Mouse (Mus musculus) cerebellum, adult 9-10 months (tissue): ENCODE measurements around the gene Muc1.

Experiments used
- DNase-seq: peaks from one replicate; pipeline ENCODE4 v3.0.0; 2022

The Muc1 gene

DNA sequence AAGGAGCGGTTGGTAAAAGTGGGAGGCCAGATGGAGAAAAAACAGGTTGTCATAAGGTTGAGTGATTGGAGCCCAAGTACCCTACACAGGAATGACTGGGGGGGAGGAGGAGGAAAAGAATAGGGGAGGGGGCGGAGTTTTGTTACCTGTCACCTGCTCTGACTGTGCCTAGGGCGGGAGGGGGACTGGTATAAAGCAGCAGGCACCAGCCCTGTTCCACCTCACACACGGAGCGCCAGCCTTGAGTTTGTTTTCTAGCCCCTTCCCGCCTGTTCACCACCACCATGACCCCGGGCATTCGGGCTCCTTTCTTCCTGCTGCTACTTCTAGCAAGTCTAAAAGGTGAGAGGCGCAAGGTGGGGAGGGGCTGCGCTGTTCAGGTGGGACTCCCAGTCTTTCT is at the start of gene Muc1:
TSS of gene Muc1 (plus strand) at position 222 of the 400 bp plus-strand sequence.
- DNase-seq: no peak

DNA sequence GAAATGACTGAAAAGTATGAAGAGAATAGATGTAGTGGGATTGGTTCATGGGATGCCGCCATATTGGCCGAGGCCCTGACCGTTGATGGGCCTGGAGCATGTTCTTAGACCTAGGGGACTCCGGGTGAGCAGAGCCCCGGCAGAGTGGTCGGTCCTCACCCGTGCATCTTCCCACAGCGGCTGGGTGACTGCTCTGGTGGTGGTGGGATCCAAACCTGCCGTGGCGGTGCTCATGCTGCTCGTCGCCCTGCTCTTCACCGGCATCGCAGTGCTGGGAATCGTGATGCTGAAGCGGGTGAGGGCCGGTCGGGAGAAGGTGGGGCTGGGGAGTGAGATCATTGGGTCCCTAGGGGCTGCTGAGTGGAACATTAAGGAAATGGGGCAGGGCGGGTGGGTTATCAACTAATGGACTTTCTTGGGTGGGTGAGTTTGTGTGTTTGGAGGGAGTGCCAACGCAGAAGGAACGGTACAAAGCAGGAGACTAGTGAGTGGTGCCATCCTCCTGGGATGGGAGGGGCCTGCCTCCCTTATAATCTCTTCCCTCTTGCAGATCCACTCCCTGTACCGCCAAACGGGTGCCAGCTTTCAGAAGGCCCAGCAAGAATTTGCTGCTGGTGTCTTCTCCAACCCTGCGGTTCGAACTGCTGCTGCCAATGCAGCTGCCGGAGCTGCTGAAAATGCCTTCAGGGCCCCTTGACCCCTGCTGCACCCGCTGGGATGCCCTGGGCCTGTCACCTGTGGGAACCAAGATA is 46.9 kb upstream of the Muc1 start:
- DNase-seq: peak; percentile 57

DNA sequence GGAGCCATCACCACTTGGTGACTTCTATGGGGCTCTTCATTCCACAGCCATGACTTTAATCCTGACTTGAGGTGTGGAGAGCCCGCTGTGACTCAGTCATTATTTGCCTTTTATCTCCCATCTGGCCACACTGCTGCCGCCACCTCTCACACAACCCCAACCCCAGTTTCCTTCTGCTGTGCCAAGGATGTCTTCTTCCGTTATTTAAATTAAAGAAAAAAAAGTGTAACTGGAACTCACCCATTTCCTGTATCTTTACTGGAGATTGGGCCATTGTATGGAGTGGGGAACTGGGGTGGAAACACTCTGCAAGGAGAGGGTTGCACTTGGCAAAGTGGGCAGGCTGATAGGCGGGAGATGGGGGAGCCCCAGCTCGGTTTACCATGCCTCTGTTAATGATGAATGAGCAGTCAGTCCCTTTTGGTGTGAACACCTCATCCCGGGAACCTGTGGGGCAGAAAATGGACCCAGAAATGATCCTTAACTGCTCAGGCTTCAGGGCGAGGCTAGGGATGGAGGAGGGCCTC is 46.3 kb upstream of the Muc1 start:
- DNase-seq: no peak

DNA sequence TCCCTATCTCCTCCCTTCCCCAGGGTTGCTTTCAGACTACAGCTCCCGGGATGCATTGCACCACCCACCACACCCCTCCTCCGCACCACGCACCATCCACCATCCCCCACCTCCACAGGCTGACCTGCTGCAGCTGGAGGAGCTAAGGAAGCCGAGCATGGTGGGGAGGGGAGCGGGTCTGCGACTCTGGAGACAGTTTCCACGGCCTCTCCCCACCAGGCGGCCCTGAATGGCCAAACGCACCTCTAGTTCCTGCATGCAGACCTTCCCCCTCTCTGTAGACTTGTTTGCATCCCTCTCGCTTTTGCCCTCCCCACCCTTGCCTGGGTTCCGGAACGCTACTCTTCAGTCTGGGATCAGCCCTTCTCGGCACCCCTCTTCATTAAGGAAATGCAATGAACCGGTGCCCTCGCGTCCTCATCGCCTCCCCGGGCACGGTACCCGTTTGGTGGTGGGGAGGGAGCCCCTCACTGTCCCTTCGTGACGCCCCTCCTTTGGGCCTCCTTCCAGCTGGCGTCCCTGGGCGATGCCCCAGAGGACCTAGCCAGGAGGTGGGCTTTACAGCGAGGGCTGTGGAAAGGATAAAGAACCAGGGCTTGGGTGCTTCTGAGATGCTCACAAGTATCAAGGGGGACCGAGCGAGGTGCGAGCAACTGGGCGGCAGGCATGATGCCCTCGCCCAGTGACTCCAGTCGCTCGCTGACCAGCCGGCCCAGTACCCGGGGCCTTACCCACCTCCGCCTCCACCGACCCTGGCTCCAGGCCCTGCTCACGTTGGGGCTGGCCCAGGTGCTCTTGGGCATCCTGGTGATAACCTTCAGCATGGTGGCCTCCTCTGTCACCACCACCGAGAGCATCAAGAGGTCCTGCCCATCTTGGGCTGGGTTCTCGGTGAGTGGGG is 45.5 kb upstream of the Muc1 start, which contains the start of gene Fam189b:
TSS of gene Fam189b (plus strand) at position 86 of the 901 bp plus-strand sequence.
- peak; percentile 92 for DNase-seq

DNA sequence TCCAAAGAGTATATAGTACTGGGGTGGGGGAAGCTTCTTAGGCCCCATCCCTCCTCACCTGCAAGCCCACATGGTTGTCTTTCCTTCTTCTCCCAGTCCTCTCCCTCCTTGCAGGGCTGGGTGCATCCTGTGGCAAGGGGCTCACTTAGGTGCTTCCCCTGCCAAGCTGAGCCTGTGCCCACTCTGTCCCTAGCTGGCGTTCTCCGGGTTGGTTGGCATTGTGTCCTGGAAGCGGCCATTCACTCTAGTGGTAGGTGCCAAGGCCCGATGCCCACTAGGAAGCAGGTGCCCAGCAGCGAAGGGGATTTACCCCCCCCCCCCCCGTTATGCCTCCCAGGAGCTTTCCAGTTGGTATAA is 44.9 kb upstream of the Muc1 start:
- peak; percentile 52 for DNase-seq

DNA sequence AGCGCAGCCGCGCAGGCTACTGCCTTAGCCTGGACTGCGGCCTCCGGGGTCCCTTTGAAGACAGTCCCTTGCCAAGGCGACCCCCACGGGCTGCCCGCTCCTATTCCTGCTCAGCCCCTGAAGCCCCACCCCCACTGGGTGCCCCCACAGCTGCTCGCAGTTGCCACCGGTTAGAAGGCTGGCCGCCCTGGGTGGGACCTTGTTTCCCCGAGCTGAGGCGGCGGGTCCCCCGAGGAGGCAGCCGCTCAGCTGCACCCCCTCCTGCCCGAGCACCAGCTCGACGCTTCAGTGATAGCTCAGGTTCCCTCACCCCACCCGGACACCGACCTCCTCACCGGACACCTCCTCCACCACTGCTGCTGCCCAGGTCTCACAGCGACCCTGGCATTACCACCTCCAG is 41.7 kb upstream of the Muc1 start:
- no peak for DNase-seq

DNA sequence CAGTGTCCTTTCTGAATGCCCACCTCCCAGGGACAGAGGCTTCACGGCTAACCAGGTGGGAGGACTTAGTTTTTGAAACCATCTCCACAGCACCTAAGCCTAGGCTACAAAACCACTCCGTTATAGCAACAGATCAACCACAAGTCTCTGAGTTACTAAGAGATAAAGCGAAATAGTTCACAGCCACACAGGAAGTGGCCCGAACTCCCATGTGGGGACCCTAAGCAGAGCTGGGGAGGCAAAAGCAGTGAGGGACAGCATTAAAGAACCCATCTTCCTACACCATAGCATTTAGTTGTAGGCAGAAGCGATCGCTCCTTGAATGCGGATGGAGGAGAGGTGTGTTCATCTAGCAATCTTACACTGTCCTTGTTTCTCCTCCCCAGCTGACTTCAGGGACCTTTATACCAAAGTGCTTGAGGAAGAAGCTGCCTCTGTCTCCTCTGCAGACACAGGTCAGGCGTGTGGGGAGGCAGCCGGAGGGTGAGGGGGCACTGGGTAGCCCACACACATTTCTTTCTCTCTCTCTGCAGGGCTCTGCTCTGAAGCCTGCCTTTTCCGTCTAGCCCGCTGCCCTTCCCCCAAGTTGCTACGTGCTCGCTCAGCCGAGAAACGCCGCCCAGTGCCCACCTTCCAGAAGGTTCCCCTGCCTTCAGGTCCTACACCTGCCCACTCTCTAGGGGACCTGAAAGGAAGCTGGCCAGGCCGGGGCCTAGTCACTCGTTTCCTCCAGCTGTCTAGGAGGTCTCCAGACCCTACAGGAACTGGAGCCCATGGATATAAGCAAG is 41.0 kb upstream of the Muc1 start:
- DNase-seq: no peak

DNA sequence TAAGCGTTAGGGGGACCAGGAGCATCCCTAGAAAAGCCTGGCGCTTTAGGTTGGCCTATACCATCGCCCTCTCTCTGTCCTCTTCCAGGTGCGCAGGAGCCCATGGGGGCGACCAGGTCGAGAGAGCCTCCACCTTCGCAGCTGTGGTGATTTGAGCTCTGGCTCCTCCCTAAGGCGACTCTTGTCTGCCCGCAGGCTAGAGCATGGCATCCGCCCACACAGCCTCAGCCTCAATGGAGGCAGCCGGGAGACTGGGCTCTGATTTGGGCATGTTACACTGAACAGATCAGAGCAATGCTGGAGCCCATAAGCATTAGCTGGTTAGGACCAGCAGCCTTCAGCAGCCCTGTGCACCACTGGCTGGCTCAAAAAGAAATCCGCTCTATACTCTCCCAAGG is 40.4 kb upstream of the Muc1 start:
- no peak for DNase-seq

DNA sequence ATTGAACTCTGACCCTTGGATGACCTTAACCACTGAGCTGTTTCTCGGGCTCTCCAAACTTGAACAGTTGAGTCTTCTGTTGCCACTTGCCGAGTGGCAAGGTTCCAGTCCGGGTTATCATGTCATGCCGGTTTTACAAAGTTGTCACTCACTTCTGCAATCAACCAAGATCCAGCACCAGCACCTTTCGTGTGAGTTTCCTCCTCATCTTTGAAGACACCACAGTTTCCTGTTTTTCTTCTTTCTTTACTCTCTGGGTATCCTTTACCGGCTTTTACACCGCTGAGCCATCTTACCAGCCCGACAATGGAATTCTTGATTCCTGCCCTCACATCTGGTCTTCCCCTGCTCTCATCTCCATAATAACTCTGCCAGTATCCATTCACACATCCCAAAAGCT is 38.4 kb upstream of the Muc1 start:
- no peak for DNase-seq

DNA sequence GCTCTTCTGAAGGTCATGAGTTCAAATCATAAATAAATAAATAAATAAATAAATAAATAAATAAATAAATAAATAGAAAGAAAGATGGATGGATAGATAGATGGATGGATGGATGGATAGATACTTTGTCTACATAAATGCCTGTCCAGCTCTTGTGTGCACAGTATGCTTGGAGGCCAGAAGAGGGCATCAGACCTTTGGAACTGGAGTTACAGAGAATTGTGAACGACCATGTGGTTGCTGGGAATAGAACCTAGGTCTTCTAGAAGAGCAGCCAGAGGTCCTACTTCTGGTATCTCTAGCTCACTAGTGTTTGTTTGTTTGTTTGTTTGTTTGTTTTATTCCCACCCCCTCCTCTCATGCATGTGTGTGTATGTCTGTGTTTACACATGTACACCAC is 35.5 kb upstream of the Muc1 start:
- no peak for DNase-seq

DNA sequence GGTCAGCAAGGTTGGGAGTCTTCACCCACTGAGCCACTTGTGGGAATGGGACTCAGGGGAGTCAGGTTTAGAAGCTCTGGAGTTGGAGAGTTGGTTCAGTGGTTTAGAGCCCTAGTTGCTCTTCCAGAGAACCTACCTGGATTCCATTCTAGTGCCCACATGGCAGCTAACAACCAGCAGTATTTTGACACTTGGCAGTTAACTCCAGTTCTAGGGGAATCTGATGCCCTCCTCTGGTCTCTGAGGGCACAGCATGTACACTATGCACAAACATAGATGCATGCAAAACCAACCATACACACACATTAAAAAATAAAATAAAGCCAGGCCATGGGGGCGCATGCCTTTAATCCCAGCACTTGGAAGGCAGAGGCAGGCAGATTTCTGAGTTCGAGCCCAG is 35.0 kb upstream of the Muc1 start:
- no peak for DNase-seq

DNA sequence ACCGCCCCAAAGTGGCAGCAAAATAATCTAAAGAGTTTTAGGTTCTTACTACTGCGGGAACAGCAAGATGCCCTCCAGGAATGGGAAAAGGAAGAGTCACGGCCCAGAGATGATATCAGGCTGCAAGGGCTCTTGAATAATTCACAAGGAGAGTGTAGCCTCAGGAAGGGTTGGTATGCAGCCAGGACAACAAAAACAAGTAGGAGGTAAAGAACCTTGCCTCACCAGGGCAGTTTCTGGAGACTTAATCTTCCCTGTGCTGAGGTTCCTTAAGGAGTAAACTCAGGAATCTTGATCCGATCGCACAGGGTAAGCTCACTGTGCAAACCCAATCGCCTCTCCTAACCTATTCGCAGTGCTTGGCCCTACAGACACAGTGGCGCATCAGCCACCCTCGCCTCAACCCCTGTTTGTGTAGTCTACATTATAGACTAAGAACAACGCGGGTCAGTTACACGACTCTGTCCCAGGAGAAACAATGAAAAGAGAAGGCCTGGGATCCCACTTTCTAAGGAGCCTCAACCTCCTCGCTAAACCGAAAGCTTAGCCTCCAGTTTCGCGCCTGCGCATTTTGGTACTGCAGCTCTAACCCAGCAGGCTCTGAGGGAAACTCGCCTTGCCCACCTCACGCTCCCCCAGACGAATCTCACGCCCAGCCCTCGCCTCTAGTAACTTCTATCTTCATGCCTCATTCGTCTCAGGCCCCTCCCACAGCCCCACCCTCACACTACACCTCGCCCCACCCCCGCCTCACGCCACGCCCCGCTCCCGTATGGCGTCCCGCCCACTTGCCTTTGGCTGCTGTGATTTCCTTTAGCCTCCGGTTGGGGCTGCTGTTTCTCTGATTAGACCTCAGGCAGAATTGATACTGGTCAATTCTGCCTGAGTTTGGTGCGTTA is 32.6 kb upstream of the Muc1 start:
- DNase-seq: peak; percentile 80

DNA sequence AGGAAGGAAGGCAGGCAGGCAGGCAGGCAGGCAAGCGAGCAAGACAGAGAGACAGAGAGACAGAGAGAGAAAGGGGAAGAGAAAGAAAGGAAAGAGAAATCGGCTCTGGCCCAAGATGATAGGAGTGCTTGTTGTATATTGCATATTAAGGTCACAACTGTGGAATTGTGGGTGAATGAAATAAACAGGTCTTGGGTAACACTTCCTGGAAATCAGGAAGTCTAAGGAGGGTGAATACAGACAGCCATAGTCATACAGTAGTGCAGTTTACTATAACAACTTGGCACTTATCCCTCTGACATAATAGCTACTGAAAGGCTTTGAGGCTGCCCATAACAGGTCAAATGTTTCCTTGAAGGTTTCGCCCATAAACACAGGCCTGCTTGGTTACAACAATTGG is 29.0 kb upstream of the Muc1 start:
- DNase-seq: no peak

DNA sequence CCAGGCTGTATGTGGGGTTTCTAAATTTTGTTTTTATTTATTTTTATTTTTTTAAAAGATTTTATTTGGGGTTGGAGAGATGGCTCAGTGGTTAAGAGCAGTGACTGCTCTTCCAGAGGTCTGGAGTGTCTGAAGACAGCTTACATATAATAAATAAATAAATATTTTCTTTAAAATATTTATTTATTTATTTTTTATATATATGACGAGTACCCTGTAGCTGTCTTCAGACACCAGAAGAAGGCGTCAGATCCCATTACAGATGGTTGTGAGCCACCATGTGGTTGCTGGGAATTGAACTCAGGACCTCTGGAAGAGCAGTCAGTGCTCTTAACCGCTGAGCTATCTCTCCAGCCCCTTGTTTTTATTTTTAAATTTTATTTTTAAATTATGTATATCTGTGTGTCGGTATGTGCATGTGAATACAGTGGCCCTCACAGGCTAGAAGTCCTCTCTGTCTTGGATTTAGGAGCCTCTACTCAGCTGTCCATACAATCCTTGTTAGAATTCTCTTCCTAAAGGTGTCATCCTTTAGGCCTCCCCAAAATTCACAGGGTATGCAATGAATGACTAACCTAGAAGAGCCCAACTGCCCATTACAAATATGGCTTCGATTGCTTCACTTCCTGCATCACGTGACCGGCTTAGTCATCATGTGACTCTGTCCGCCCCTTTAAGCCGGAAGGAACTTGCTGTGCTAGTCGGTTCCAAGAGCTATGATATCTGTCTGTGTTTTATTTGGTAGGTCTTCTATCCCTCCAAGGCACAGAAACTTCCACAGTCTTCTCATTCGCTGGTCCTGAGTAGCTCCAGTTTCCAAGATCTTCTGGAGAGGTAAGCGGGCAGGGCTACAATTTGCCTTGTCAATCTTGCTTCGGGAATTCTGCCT is 26.4 kb upstream of the Muc1 start, which contains the start of gene Gba:
TSS of gene Gba (plus strand) at position 676 of the 889 bp plus-strand sequence.
- DNase-seq: peak; percentile 90

DNA sequence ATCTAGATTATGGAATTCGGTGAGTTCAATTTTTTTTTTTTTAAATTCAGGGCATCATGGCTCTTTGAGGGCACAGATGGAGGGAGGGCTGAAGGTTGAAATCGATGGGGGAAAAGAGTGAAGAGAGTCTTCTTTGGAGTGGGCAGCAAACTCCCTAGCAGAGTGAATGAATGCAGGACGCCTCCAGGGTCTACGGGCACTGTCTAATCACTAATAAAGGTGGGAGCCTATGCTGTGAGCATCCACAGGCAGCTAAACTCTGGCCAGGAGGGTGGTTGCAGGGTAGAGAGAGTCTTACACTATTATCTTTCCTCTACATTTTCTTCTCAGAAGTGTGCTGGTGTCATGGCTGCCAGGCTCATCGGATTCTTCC is 25.7 kb upstream of the Muc1 start:
- no peak for DNase-seq

DNA sequence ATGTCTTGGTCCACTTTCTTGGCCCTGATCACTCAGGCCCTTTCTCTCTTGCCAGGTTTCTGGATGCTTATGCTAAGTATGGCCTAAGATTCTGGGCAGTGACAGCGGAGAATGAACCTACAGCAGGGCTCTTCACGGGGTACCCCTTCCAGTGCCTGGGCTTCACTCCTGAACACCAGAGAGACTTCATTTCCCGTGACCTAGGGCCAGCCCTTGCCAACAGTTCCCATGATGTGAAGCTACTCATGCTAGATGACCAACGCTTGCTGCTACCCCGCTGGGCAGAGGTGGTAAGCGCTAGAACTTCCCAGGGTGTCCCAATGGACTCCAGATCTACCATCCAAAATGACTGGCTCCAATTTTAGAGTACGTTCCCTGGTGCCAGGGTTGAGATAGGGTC is 22.8 kb upstream of the Muc1 start:
- DNase-seq: no peak

DNA sequence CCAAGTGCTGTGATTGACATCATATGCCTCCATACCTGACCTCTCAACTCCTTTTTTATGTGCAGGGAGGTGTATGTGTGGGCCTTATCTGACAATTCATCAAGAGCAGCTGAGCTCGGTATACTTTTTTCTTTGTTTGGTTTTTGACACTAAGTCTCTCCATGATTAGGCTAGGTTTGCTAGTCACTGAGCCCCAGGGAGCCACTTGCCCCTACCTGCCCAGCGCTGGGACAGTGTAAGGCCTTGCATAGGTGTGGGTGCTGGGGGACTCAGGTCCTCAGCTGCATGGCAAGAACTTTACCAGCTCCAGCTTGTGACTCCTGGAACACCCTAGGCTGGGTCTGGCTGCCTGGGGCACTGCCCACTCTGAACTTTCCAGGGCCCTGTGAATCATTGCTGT is 22.2 kb upstream of the Muc1 start:
- no peak for DNase-seq

DNA sequence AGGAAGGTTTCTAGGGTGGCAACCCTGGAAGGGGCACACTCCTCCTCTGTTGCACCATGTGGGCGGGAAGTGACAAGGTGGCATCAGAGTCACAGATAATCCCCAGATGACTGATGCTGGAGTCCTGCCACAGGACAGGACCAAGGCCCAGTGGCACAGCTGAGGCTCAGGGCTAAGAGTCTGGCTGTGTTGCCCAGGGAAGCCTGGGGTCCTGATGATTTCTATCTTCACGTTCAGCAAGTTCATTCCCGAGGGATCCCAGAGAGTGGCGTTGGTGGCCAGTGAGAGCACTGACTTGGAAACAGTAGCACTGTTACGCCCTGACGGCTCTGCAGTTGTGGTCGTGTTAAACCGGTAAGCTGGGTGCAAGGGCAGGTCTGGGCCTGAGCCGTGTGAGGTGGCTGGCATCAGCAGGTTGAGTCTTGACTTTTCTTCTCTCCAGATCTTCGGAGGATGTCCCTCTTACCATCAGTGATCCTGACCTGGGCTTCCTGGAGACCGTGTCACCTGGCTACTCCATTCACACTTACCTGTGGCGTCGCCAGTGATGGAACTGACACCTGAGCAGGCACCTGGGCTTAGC is 20.7 kb upstream of the Muc1 start:
- no peak for DNase-seq

DNA sequence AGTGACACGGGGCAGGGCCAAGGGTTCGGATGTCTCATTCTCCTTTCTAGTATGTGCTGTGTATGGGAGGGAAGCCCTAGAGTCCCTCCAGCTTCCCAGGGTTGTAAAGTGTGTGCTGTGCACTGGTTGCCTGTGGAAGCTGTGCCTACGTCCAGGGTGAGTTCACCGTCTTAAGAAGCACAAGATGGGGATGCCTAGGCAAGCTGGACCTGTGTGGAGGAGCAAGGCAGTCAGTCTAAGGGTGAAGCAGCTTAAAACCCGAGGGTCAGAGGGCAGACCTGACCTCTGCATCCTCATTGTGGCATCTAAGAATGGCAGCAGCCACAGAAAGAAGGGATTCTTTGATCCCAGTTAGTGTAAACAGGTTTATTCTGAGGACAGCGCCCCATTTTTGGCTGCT is 20.1 kb upstream of the Muc1 start:
- DNase-seq: no peak

DNA sequence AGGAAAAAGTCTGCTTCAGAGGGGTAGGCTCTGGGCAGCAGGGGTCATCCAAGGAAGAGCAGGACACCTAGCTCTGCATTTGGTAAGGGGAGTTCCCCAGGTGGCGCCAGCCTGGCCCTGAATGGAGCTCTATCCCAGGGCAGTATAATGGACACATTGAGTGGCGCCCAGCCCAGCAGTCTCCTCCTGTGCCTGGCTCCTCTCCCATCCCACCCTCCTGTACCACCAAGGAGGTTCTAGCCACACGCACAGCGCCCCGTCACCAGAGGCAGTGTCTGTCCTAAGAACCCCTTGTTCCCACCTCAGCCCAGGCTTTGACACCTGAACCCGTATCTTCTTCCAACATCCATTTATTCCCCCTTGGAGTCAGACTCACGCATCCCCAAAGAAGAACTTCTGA is 19.1 kb upstream of the Muc1 start:
- DNase-seq: no peak

DNA sequence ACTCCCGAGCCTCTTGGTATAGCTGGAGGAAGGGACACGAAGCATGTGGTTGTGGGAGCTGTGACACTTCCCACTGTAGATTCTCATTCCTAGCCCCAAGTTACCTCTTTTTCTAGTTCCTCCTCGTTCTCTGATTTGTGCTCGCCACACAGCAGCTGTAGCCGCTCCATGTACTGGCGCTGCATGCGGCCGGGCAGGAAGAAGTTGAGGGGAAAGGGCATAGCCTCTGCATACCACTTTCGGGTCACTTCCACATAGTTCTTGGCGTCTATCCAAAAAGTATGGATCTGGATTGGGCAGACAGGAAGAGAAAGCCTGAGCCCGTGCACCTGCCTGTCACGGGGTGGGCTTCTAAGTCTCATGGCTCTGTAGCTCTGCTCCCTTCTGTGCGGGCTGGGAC is 18.7 kb upstream of the Muc1 start:
- DNase-seq: no peak
